Mouse (Mus musculus): ENCODE data around the gene 4933424G06Rik.

The 4933424G06Rik gene

GRCm38 (mm10) chr1:36769951-36770350 is 60.0 kb downstream of the 4933424G06Rik start:
- DNase-seq (ENCODE audit: low spot score), result no peak

GRCm38 (mm10) chr1:36770998-36771397 is 61.0 kb downstream of the 4933424G06Rik start:
- DNase-seq (ENCODE audit: low spot score), result no peak

GRCm38 (mm10) chr1:36772198-36772934 is 62.4 kb downstream of the 4933424G06Rik start:
- DNase-seq (ENCODE audit: low spot score), result peak; percentile 4

- no peak for DNase-seq (ENCODE audit: low spot score)
Observed at GRCm38 (mm10) chr1:36780793-36781192, 70.8 kb downstream of the 4933424G06Rik start.

GRCm38 (mm10) chr1:36782476-36782875 is 72.5 kb downstream of the 4933424G06Rik start:
- no peak for DNase-seq (ENCODE audit: low spot score)

- peak; percentile 63 for DNase-seq (ENCODE audit: low spot score)
Observed at GRCm38 (mm10) chr1:36784365-36785134, 74.6 kb downstream of the 4933424G06Rik start.

GRCm38 (mm10) chr1:36785238-36785641 is 75.3 kb downstream of the 4933424G06Rik start:
- no peak for DNase-seq (ENCODE audit: low spot score)

- DNase-seq (ENCODE audit: low spot score), result no peak
Observed at GRCm38 (mm10) chr1:36786377-36786776, 76.4 kb downstream of the 4933424G06Rik start.

- no peak for DNase-seq (ENCODE audit: low spot score)
Observed at GRCm38 (mm10) chr1:36789416-36789815, 79.5 kb downstream of the 4933424G06Rik start.

- no peak for DNase-seq (ENCODE audit: low spot score)
Observed at GRCm38 (mm10) chr1:36796711-36797110, 86.8 kb downstream of the 4933424G06Rik start.

- DNase-seq (ENCODE audit: low spot score), result no peak
Observed at GRCm38 (mm10) chr1:36797481-36797880, 87.5 kb downstream of the 4933424G06Rik start.

GRCm38 (mm10) chr1:36800379-36801011 is 90.5 kb downstream of the 4933424G06Rik start:
- no peak for DNase-seq (ENCODE audit: low spot score)

GRCm38 (mm10) chr1:36804259-36804658 is 94.3 kb downstream of the 4933424G06Rik start:
- DNase-seq (ENCODE audit: low spot score), result no peak

GRCm38 (mm10) chr1:36804833-36805232 is 94.9 kb downstream of the 4933424G06Rik start:
- no peak for DNase-seq (ENCODE audit: low spot score)

GRCm38 (mm10) chr1:36806181-36806905 is 96.4 kb downstream of the 4933424G06Rik start:
- DNase-seq (ENCODE audit: low spot score), result no peak

GRCm38 (mm10) chr1:36807086-36807485 is 97.1 kb downstream of the 4933424G06Rik start:
- DNase-seq (ENCODE audit: low spot score), result no peak

Measured in adipocyte (in vitro differentiated cells).